30 mouse cellular contexts compared by ENCODE assay signal in genomic region chr3:150365766-150366165, GRCm38 (mm10).
"Had no signal": no experiment of that assay in that cellular context is flagged by ENCODE, and none has a peak within 500 bp of the region (broad histone marks: within the 10 kb centered on the region; RNA-seq: fewer than 3 reads in every experiment).

No protein-coding gene starts in this region.

- H3K4me3 ChIP-seq: left cerebral cortex, adult 2 months; limb, embryonic 10.5 days; limb, embryonic 12.5 days; limb, embryonic 13.5 days; limb, embryonic 15.5 days; liver, embryonic 12.5 days; liver, embryonic 13.5 days; liver, embryonic 15.5 days; lung, embryonic 15.5 days; megakaryocyte, embryonic 14.5 days; midbrain, embryonic 10.5 days; midbrain, embryonic 12.5 days; midbrain, embryonic 13.5 days; midbrain, embryonic 15.5 days; myocyte; neural tube, embryonic 12.5 days had no signal

- H3K4me2 ChIP-seq: limb, embryonic 12.5 days; limb, embryonic 13.5 days; limb, embryonic 15.5 days; liver, embryonic 12.5 days; liver, embryonic 13.5 days; liver, embryonic 15.5 days; lung, embryonic 14.5 days; lung, embryonic 15.5 days; midbrain, embryonic 11.5 days; midbrain, embryonic 12.5 days; midbrain, embryonic 13.5 days; midbrain, embryonic 15.5 days; neural tube, embryonic 12.5 days had no signal

- H3K9ac ChIP-seq: limb, embryonic 12.5 days; limb, embryonic 13.5 days; limb, embryonic 15.5 days; liver, embryonic 12.5 days; liver, embryonic 13.5 days; liver, embryonic 14.5 days; liver, embryonic 15.5 days; lung, embryonic 14.5 days; lung, embryonic 15.5 days; midbrain, embryonic 12.5 days; midbrain, embryonic 13.5 days; midbrain, embryonic 15.5 days; neural tube, embryonic 12.5 days had no signal

- H3K9me3 ChIP-seq: limb, embryonic 10.5 days; limb, embryonic 12.5 days; limb, embryonic 13.5 days; limb, embryonic 15.5 days; liver, embryonic 13.5 days; liver, embryonic 15.5 days; lung, embryonic 15.5 days; midbrain, embryonic 10.5 days; midbrain, embryonic 12.5 days; midbrain, embryonic 13.5 days; midbrain, embryonic 15.5 days; neural tube, embryonic 12.5 days had no signal

- H3K36me3 ChIP-seq: limb, embryonic 10.5 days; limb, embryonic 12.5 days; limb, embryonic 13.5 days; limb, embryonic 15.5 days; liver, embryonic 12.5 days; liver, embryonic 13.5 days; liver, embryonic 15.5 days; lung, embryonic 15.5 days; midbrain, embryonic 10.5 days; midbrain, embryonic 12.5 days; midbrain, embryonic 13.5 days; midbrain, embryonic 15.5 days; neural tube, embryonic 12.5 days had no signal

- H3K27ac ChIP-seq: left cerebral cortex, adult 2 months; limb, embryonic 10.5 days; limb, embryonic 12.5 days; limb, embryonic 13.5 days; limb, embryonic 15.5 days; liver, embryonic 12.5 days; liver, embryonic 13.5 days; liver, embryonic 14.5 days; liver, embryonic 15.5 days; lung, embryonic 15.5 days; macrophage; midbrain, embryonic 10.5 days; midbrain, embryonic 12.5 days; midbrain, embryonic 13.5 days; midbrain, embryonic 15.5 days; neural tube, embryonic 12.5 days had no signal

- H3K4me1 ChIP-seq: limb, embryonic 10.5 days; limb, embryonic 12.5 days; limb, embryonic 13.5 days; limb, embryonic 15.5 days; liver, embryonic 12.5 days; liver, embryonic 13.5 days; liver, embryonic 15.5 days; lung, embryonic 15.5 days; megakaryocyte, embryonic 14.5 days; midbrain, embryonic 10.5 days; midbrain, embryonic 12.5 days; midbrain, embryonic 13.5 days; midbrain, embryonic 15.5 days; neural tube, embryonic 12.5 days had no signal

- DNase-seq: left cerebral cortex, postnatal 4 days; liver, embryonic 13.5 days; lung, adult 18-20 months; lung, adult 2 months; lung, embryonic 14.5 days; lung, postnatal 10 days; lung, postnatal 14 days; lung, postnatal 36 days; lung, postnatal 4 days; midbrain, embryonic 14.5 days had no signal

- ATAC-seq: liver, embryonic 12.5 days; lung, postnatal 0 days; midbrain, embryonic 13.5 days; midbrain, embryonic 15.5 days; midbrain, embryonic 16.5 days had no signal

- H3K27me3 ChIP-seq: limb, embryonic 12.5 days; limb, embryonic 13.5 days; limb, embryonic 15.5 days; liver, embryonic 12.5 days; liver, embryonic 13.5 days; liver, embryonic 15.5 days; lung, embryonic 15.5 days; megakaryocyte, embryonic 14.5 days; midbrain, embryonic 12.5 days; midbrain, embryonic 13.5 days; midbrain, embryonic 15.5 days; neural tube, embryonic 12.5 days had no signal
